Mouse (Mus musculus) hindbrain, embryonic 15.5 days (tissue): ENCODE results near the gene Vcp. TPM values are rescaled to one million over a fixed set of nuclear protein-coding genes. Genes with fewer than 3 reads are reported as not detected.

Experiments used
- ATAC-seq: fragments of 200-750 bp; cut with Nextera tagmentation; 2 replicates; pipeline ENCODE4 v1.8.0; 2017; ENCODE audit warnings: low read depth, moderate number of reproducible peaks, moderate TSS enrichment; ENCODE audit not compliant: low FRiP score
- H3K27ac ChIP-seq: fragments of 300-500 bp; sonication (generic); replicated peaks from 2 replicates; pipeline ENCODE4 v1.5.1; 2015; ENCODE audit warnings: mild to moderate bottlenecking, inconsistent platforms
- H3K27me3 ChIP-seq: fragments of 300-500 bp; sonication (generic); 2 replicates; pipeline ENCODE4 v1.6.1; 2015; ENCODE audit warnings: control low read depth, inconsistent platforms
- H3K36me3 ChIP-seq: fragments of 300-500 bp; sonication (generic); 2 replicates; pipeline ENCODE4 v1.6.1; 2015; ENCODE audit warnings: control low read depth, inconsistent platforms
- H3K4me1 ChIP-seq: fragments of 300-500 bp; sonication (generic); replicated peaks from 2 replicates; pipeline ENCODE4 v1.6.1; 2015; ENCODE audit warnings: control low read depth, inconsistent platforms
- H3K4me2 ChIP-seq: fragments of 300-500 bp; sonication (generic); 2 replicates; pipeline ENCODE4 v1.6.1; 2015; ENCODE audit warnings: moderate library complexity, mild to moderate bottlenecking, inconsistent platforms
- H3K4me3 ChIP-seq: fragments of 300-500 bp; sonication (generic); 2 replicates; pipeline ENCODE4 v1.5.1; 2015; ENCODE audit warnings: mild to moderate bottlenecking, inconsistent platforms
- H3K9ac ChIP-seq: fragments of 300-500 bp; sonication (generic); 2 replicates; pipeline ENCODE4 v1.6.1; 2015; ENCODE audit warnings: inconsistent platforms
- H3K9me3 ChIP-seq: fragments of 300-500 bp; sonication (generic); 2 replicates; pipeline ENCODE4 v1.6.1; 2016; ENCODE audit warnings: control low read depth, inconsistent platforms
- WGBS: fragments of 180-500 bp; shearing (Covaris S2); methylation state at CpG from one replicate; pipeline ENCODE4 v1.1.7; 2015; 5-methylcytosine and 5-hydroxymethylcytosine counted together
- polyA plus RNA-seq: library from polyadenylated mRNA; unstranded; fragments of >200 nt; fragmentation: Nextera tagmentation; extraction: Ambion mirVana; gene quantifications from 2 replicates; pipeline ENCODE4 v1.2.1, GENCODE M21; 2015

The Vcp gene
- polyA plus RNA-seq, 1 experiment from 2014 or later: 469 TPM

GRCm38 (mm10) chr4:42932229-42932969, 67.9 kb downstream of the Vcp start:
- H3K9me3 ChIP-seq: no peaks in the 10 kb centered on the region
- H3K27me3 ChIP-seq: no peaks in the 10 kb centered on the region
- 65% methylated on average over 8 of the region's 8 CpGs for WGBS
- no peak overlapping the region for H3K9ac ChIP-seq
- no peak for ATAC-seq
- H3K4me1 ChIP-seq: 0 out of 2 replicates have a peak, but pooled peaks cover 4% of the 10 kb centered on the region
- no peak overlapping the region for H3K4me3 ChIP-seq
- peaks cover 3% of the 10 kb centered on the region; the same call in 1 of the 2 replicates for H3K36me3 ChIP-seq
- no peak overlapping the region for H3K4me2 ChIP-seq
- no peak overlapping the region for H3K27ac ChIP-seq

Other genes starting within 250 kb of the Vcp start
- gene Ccl19, start 243.9 kb downstream of the Vcp start, polyA plus RNA-seq: 0.28 and 0.56 TPM in 2 replicates
- 0.98 and 1.2 TPM in 2 replicates for gene Ccl21a, start 226.5 kb downstream of the Vcp start, polyA plus RNA-seq
- 0.05 and 0.06 TPM in 2 replicates for gene Fam205a1, start 146.6 kb downstream of the Vcp start, polyA plus RNA-seq
- gene Gm12394, start 143.7 kb downstream of the Vcp start, polyA plus RNA-seq: 0.64 and 0.69 TPM in 2 replicates
- 1.6 and 1.8 TPM in 2 replicates for gene Fam205c, start 126.3 kb downstream of the Vcp start, polyA plus RNA-seq
- gene Phf24, start 83.8 kb downstream of the Vcp start, polyA plus RNA-seq: 39.3 and 39.7 TPM in 2 replicates
- 36.7 and 46.3 TPM in 2 replicates for gene Dnajb5, start 50.7 kb downstream of the Vcp start, polyA plus RNA-seq
- 0.41 and 0.68 TPM in 2 replicates for gene 1700022I11Rik, start 30.9 kb downstream of the Vcp start, polyA plus RNA-seq
- gene Fancg, start 10.0 kb upstream of the Vcp start, polyA plus RNA-seq: 21.1 and 25.4 TPM in 2 replicates
- 28.9 and 29.6 TPM in 2 replicates for gene Pigo, start 25.3 kb upstream of the Vcp start, polyA plus RNA-seq
- gene Stoml2, start 31.2 kb upstream of the Vcp start, polyA plus RNA-seq: 227 and 236 TPM in 2 replicates
- gene Fam214b, start 45.7 kb upstream of the Vcp start, polyA plus RNA-seq: 37.5 and 38.9 TPM in 2 replicates
- gene Unc13b, start 58.4 kb upstream of the Vcp start, polyA plus RNA-seq: 16.1 and 19.2 TPM in 2 replicates